Mouse (Mus musculus) adrenal gland, adult 2 months (tissue): ENCODE measurements around the gene Casq1. TPM values are rescaled to one million over a fixed set of nuclear protein-coding genes. Genes with fewer than 3 reads are reported as not detected.

ENCODE experiments used
- DNase-seq: peaks from one replicate; pipeline ENCODE4 v3.0.0; 2021
- polyA plus RNA-seq: library from polyadenylated mRNA; depleted of rRNA; stranded (reverse); fragments of >200 nt; gene quantifications from 2 replicates; pipeline ENCODE4 v1.2.3, GENCODE M21; 2012; rRNA removed
- total RNA-seq, 2 experiments: library from RNA; stranded (reverse); gene quantifications; 2 replicates each; pipeline ENCODE4 v1.2.3; 2021

Casq1 gene
- total and polyA plus RNA-seq, 3 experiments: 0.24 to 0.46 (median 0.31) TPM

- DNase-seq: no peak
These were observed 36.6 kb downstream of the Casq1 start for GRCm38 (mm10) chr1:172183056-172183455.

GRCm38 (mm10) chr1:172181777-172182176 lies 37.9 kb downstream of the Casq1 start:
- DNase-seq: no peak

GRCm38 (mm10) chr1:172180881-172181280 lies 38.8 kb downstream of the Casq1 start:
- no peak for DNase-seq

- DNase-seq: no peak
These were observed 40.6 kb downstream of the Casq1 start for GRCm38 (mm10) chr1:172179102-172179501.

GRCm38 (mm10) chr1:172177791-172178190 lies 41.9 kb downstream of the Casq1 start:
- DNase-seq: no peak

GRCm38 (mm10) chr1:172173181-172173580 lies 46.5 kb downstream of the Casq1 start:
- no peak for DNase-seq

- DNase-seq: peak; percentile 62
These were observed 47.3 kb downstream of the Casq1 start for GRCm38 (mm10) chr1:172172381-172172780.

GRCm38 (mm10) chr1:172169809-172170208 lies 49.9 kb downstream of the Casq1 start:
- peak; percentile 57 for DNase-seq

GRCm38 (mm10) chr1:172167911-172168310 lies 51.8 kb downstream of the Casq1 start:
- no peak for DNase-seq

GRCm38 (mm10) chr1:172162959-172163358 lies 56.7 kb downstream of the Casq1 start:
- DNase-seq: no peak

- DNase-seq: no peak
These were observed 57.7 kb downstream of the Casq1 start for GRCm38 (mm10) chr1:172162009-172162408.

GRCm38 (mm10) chr1:172160508-172160907 lies 59.2 kb downstream of the Casq1 start:
- no peak for DNase-seq

GRCm38 (mm10) chr1:172159970-172160369 lies 59.7 kb downstream of the Casq1 start:
- DNase-seq: no peak

Other genes with a start within 250 kb of the Casq1 start
- gene Vangl2, start 191.4 kb downstream of the Casq1 start, total RNA-seq: 1 to 10 TPM; 1.7 to 6.2 TPM
- gene Vangl2, start 191.4 kb downstream of the Casq1 start, polyA plus RNA-seq: 2.9 and 3.6 TPM in 2 replicates
- gene Nhlh1, start 162.3 kb downstream of the Casq1 start, total RNA-seq: not detected
- not detected in 2 replicates for gene Nhlh1, start 162.3 kb downstream of the Casq1 start, polyA plus RNA-seq
- gene Copa, start 137.3 kb downstream of the Casq1 start, total RNA-seq: 100 to 1,000 TPM; 174 to 178 TPM
- 11.0 and 21.1 TPM in 2 replicates for gene Copa, start 137.3 kb downstream of the Casq1 start, polyA plus RNA-seq
- gene Ncstn, start 137.1 kb downstream of the Casq1 start, total RNA-seq: 10 to 100 TPM; 83.9 to 85.7 TPM
- 62.9 and 83.8 TPM in 2 replicates for gene Ncstn, start 137.1 kb downstream of the Casq1 start, polyA plus RNA-seq
- gene Pex19, start 93.1 kb downstream of the Casq1 start, total RNA-seq: 100 to 1,000 TPM; 112 to 114 TPM
- 104 and 114 TPM in 2 replicates for gene Pex19, start 93.1 kb downstream of the Casq1 start, polyA plus RNA-seq
- 100 to 1,000 TPM; 110 to 120 TPM for gene Dcaf8, start 71.8 kb downstream of the Casq1 start, total RNA-seq
- gene Dcaf8, start 71.8 kb downstream of the Casq1 start, polyA plus RNA-seq: 61.1 and 64.8 TPM in 2 replicates
- 10 to 100 TPM; 68.0 to 71.3 TPM for gene Pea15a, start 13.1 kb downstream of the Casq1 start, total RNA-seq
- gene Pea15a, start 13.1 kb downstream of the Casq1 start, polyA plus RNA-seq: 22.1 and 24.5 TPM in 2 replicates
- 1 to 10 TPM in 1 of 2 experiments, under 1 TPM in 1; 0.62 to 3.6 TPM for gene Atp1a4, start 38.5 kb upstream of the Casq1 start, total RNA-seq
- 0.90 and 0.91 TPM in 2 replicates for gene Atp1a4, start 38.5 kb upstream of the Casq1 start, polyA plus RNA-seq
- gene Igsf8, start 41.8 kb upstream of the Casq1 start, total RNA-seq: 10 to 100 TPM; 32.2 to 38.3 TPM
- gene Igsf8, start 41.8 kb upstream of the Casq1 start, polyA plus RNA-seq: 109 and 126 TPM in 2 replicates
- 100 to 1,000 TPM; 126 to 247 TPM for gene Atp1a2, start 78.2 kb upstream of the Casq1 start, total RNA-seq
- gene Atp1a2, start 78.2 kb upstream of the Casq1 start, polyA plus RNA-seq: 57.3 and 85.0 TPM in 2 replicates
- gene Kcnj9, start 109.5 kb upstream of the Casq1 start, total RNA-seq: under 1 TPM; 0.09 to 0.17 TPM
- 0.67 and 0.85 TPM in 2 replicates for gene Kcnj9, start 109.5 kb upstream of the Casq1 start, polyA plus RNA-seq
- 1 to 10 TPM; 1.0 to 1.1 TPM for gene Kcnj10, start 121.3 kb upstream of the Casq1 start, total RNA-seq
- 0.99 and 1.1 TPM in 2 replicates for gene Kcnj10, start 121.3 kb upstream of the Casq1 start, polyA plus RNA-seq
- 10 to 100 TPM in 1 of 2 experiments, 1 to 10 TPM in 1; 9.2 to 11.2 TPM for gene Pigm, start 156.7 kb upstream of the Casq1 start, total RNA-seq
- gene Pigm, start 156.7 kb upstream of the Casq1 start, polyA plus RNA-seq: 10.4 and 11.0 TPM in 2 replicates